Mouse (Mus musculus) intestine, embryonic 15.5 days (tissue): ENCODE measurements around the gene Bptf. TPM values are rescaled to one million over a fixed set of nuclear protein-coding genes. Genes with fewer than 3 reads are reported as not detected.
"Not testable (repeated sequence)": the region's sequence is repeated elsewhere in the genome, so short reads cannot be mapped to it uniquely, and the experiment has no call there.

Experiments used
- ATAC-seq: fragments of 200-750 bp; cut with Nextera tagmentation; 2 replicates; pipeline ENCODE4 v1.8.0; 2017; ENCODE audit warnings: moderate TSS enrichment, moderate library complexity
- H3K27ac ChIP-seq: fragments of 300-500 bp; sonication (generic); 2 replicates; pipeline ENCODE4 v1.5.1; 2015; ENCODE audit warnings: mild to moderate bottlenecking, inconsistent platforms
- H3K27me3 ChIP-seq: fragments of 300-500 bp; sonication (generic); replicated peaks from 2 replicates; pipeline ENCODE4 v1.6.1; 2015; ENCODE audit warnings: inconsistent platforms
- H3K36me3 ChIP-seq: fragments of 300-500 bp; sonication (generic); 2 replicates; pipeline ENCODE4 v1.6.1; 2015; ENCODE audit warnings: inconsistent platforms
- H3K4me1 ChIP-seq: fragments of 300-500 bp; sonication (generic); replicated peaks from 2 replicates; pipeline ENCODE4 v1.6.1; 2015; ENCODE audit warnings: inconsistent platforms
- H3K4me2 ChIP-seq: fragments of 300-500 bp; sonication (generic); replicated peaks from 2 replicates; pipeline ENCODE4 v1.6.1; 2015; ENCODE audit warnings: mild to moderate bottlenecking, inconsistent platforms
- H3K4me3 ChIP-seq: fragments of 300-500 bp; sonication (generic); replicated peaks from 2 replicates; pipeline ENCODE4 v1.5.1; 2015; ENCODE audit warnings: inconsistent platforms
- H3K9ac ChIP-seq: fragments of 300-500 bp; sonication (generic); 2 replicates; pipeline ENCODE4 v1.6.1; 2015; ENCODE audit warnings: inconsistent platforms
- H3K9me3 ChIP-seq: fragments of 300-500 bp; sonication (generic); 2 replicates; pipeline ENCODE4 v1.6.1; 2016; ENCODE audit warnings: inconsistent platforms
- WGBS: fragments of 180-500 bp; shearing (Covaris S2); methylation state at CpG from one replicate; pipeline ENCODE4 v1.1.7; 2015; 5-methylcytosine and 5-hydroxymethylcytosine counted together
- polyA plus RNA-seq: library from polyadenylated mRNA; unstranded; fragments of >200 nt; fragmentation: Nextera tagmentation; extraction: Ambion mirVana; gene quantifications from 2 replicates; pipeline ENCODE4 v1.2.1, GENCODE M21; 2015

Bptf gene
- polyA plus RNA-seq, 1 experiment from 2014 or later: 21.6 TPM

DNA sequence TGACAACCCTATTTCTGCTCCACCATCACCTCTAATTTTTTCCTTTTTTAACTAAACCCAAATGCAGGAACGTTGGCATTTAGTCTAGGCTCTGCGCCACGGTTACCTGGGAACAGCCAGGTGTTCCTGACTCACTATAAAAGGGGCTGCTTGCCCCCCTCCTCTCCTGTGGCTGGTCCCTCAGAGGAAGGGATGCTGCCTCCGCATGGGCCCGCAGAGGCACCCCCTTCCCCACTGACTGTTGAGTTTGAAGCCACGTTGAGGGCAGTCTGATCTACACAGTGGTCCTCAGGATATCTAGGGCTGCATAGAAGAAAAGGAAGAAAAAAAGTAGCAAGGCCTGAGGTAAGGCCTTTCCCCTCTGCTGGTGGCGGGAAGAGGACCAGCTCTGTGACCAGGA, 120.8 kb downstream of the Bptf start:
- WGBS: 69% methylated on average over 7 of the region's 7 CpGs
- Histone ChIP-seq H3K9ac (no peak overlapping the region), H3K4me2 (peak overlapping the region; percentile 52; the same call in 1 of the 2 replicates), H3K27me3 (no peaks in the 10 kb centered on the region), H3K9me3 (no peaks in the 10 kb centered on the region), H3K36me3 (no peaks in the 10 kb centered on the region), H3K4me3 (no peak overlapping the region), H3K27ac (peak overlapping the region; percentile 94; the same call in 1 of the 2 replicates), H3K4me1 (peaks cover 8% of the 10 kb centered on the region)
- no peak for ATAC-seq

DNA sequence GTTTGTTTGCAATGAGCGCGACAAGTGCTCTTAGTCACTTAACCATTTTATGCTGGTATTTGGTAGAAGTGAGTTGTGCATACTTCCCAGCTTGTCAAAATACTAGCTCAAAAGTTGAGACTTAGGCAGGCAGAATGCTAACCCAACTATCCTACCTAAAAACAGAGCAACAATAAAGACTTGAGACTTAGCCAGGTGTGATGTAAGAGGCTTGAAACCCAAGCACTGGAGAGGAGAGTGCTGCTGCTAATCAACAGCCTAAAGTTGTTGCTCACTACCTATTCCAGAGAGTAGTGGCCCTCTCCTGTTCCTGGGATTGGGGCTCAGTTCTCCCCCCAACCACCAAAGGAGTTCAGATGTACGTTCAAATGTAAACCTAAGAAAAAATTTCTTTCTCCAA, 121.5 kb downstream of the Bptf start:
- H3K4me3 ChIP-seq: no peak overlapping the region

DNA sequence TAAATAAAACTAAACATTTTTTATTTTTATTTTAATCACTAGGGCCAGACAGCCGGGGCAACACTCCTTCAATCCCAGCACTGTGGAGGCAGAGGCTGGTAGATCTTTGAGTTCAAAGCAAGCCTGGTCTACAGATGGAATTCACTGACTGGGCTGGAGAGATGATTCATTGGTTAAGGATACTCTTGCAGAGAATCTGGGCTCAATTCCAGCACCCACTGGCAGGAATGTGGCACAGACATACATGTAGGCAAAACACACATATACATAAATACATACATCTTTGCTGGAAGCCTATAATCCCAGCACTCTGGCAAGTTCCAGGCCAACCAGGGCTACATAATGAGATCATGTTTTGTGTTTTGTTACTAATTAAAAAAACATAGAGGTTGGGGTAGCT, 126.4 kb downstream of the Bptf start:
- H3K36me3 ChIP-seq: no peaks in the 10 kb centered on the region
- no peaks in the 10 kb centered on the region for H3K27me3 ChIP-seq
- H3K27ac ChIP-seq: no peak overlapping the region
- H3K4me3 ChIP-seq: no peak overlapping the region
- no peak overlapping the region for H3K9ac ChIP-seq
- WGBS: 86% methylated on average over 1 of the region's 1 CpGs
- no peak for ATAC-seq
- no peak overlapping the region for H3K4me2 ChIP-seq
- H3K4me1 ChIP-seq: no peaks in the 10 kb centered on the region
- no peaks in the 10 kb centered on the region for H3K9me3 ChIP-seq

More for the DNA sequence above, 121.5 kb downstream of the Bptf start:
- Histone ChIP-seq H3K27me3 (no peaks in the 10 kb centered on the region), H3K4me1 (peaks cover 8% of the 10 kb centered on the region), H3K9ac (no peak overlapping the region), H3K36me3 (no peaks in the 10 kb centered on the region), H3K9me3 (no peaks in the 10 kb centered on the region), H3K4me2 (no peak overlapping the region), H3K27ac (no peak overlapping the region)
- ATAC-seq: no peak
- WGBS: 80% methylated on average over 3 of the region's 3 CpGs

- Histone ChIP-seq H3K4me2 (no peak overlapping the region), H3K9ac (no peak overlapping the region), H3K4me3 (no peak overlapping the region), H3K9me3 (no peaks in the 10 kb centered on the region), H3K36me3 (no peaks in the 10 kb centered on the region), H3K27me3 (no peaks in the 10 kb centered on the region), H3K27ac (no peak overlapping the region), H3K4me1 (no peaks in the 10 kb centered on the region)
- no peak for ATAC-seq
- WGBS: 47% methylated on average over 8 of the region's 8 CpGs
Observed at GRCm38 (mm10) chr11:107001760-107002675, 129.9 kb downstream of the Bptf start.

DNA sequence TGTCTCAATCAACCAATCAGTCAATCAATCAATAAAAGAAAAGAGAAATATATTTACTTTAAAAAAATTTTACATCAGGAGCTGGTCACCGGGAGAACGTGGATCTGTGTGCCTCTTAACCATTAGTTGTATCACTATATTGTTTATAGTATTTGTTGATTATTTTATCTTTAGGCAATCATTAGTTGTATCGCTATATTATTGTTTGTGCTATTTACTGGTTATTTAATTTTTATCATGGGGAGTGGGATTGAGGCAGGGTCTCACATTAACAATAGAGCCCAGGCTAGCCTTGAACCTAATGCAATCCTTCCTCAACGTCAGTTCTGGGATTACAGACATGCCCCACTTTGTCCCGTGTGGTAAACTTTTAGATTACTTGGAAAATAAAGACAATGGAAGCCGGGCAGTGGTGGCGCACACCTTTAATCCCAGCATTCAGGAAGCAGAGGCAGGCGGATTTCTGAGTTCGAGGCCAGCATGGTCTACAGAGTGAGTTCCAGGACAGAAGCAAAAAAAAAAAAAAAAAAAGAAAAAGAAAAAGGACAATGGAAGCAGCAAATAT, 131.9 kb downstream of the Bptf start:
- Histone ChIP-seq H3K27me3 (no peaks in the 10 kb centered on the region), H3K4me3 (peak overlapping the region; percentile 15), H3K4me1 (0 out of 2 replicates have a peak, but pooled peaks cover 2% of the 10 kb centered on the region), H3K27ac (peak overlapping the region; percentile 19), H3K9ac (peak overlapping the region; percentile 8; the same call in 1 of the 2 replicates), H3K9me3 (no peaks in the 10 kb centered on the region), H3K36me3 (no peaks in the 10 kb centered on the region), H3K4me2 (peak overlapping the region; percentile 48)
- ATAC-seq: no peak
- WGBS: 74% methylated on average over 9 of the region's 9 CpGs

DNA sequence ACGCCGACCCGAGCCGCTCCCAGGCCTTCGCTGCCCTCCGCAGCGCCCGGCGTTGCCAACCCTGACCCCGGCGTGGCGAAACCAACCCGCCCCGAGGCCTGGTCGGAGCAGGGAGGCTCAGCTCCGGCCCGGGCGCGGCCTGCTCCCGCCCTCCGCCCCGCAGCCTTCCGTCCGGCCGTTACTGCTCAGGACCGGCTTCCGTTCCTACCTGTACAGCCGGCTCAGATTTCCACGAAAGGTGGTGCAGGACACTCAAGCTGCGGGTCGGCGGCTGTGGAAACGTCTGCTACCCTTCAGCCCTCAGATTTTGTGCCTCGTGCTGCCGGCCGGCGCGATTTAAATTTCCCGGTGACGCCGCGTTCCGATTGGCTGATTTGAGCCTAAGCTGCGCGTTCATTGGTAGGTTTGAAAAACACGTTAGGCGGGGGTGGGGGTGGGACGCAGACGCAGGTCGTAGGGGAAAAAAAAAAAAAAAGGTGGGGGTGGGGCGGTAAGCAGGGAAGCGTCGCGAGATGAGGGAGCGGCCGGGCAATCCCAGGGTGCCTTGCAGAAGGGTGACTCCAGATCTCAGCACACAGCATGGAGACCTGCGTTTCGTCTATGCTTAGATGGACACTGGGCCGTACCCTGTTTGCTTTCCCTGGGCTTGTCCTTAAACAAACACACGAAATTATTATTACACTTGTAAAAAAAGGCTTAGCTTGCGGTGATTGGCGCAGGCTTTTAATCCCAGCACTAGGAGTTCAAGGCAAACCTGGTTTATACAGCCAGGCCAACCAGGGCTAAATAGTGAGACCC, 132.6 kb downstream of the Bptf start, which contains the start of gene Kpna2:
Gene Kpna2, minus strand, starts transcription at position 391 of the 798 bp plus-strand sequence.
- Histone ChIP-seq H3K9ac (peak within 1 kb of the TSS; percentile 91), H3K27ac (peak within 1 kb of the TSS; percentile 93), H3K4me3 (peak within 1 kb of the TSS; percentile 98), H3K27me3 (no peaks in the 10 kb centered on the region), H3K4me1 (0 out of 2 replicates have a peak, but pooled peaks cover 2% of the 10 kb centered on the region), H3K9me3 (no peaks in the 10 kb centered on the region), H3K4me2 (peak within 1 kb of the TSS; percentile 63), H3K36me3 (no peaks in the 10 kb centered on the region)
- ATAC-seq: peak; percentile 97
- under 1% methylated on average over 62 of the region's 62 CpGs for WGBS

DNA sequence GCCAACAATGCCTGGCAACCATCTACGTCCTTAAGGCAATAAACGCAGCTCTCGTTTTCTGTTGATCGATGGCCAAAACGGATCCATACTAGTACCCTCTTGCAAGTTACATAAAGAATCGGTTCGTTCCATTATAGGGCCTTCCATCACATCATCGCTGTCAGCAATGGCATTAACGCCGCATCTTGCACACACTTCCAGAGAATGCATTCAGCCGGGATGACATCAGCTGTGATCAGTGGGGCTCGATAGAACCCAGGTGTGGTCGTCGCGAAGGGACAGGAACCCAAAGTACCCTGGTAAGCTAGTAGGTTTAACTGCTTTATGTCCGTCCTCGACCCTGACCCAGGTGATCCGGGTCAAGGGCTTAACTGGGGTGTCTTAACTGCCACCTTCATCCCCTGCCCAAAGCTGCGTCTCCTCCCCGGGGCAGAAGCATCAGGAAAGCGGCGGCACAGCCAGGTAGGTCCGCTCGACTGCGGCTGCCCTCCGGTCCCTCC, 133.2 kb downstream of the Bptf start:
- H3K4me2 ChIP-seq: peak overlapping the region; percentile 63
- H3K4me1 ChIP-seq: 0 out of 2 replicates have a peak, but pooled peaks cover 2% of the 10 kb centered on the region
- no peaks in the 10 kb centered on the region for H3K9me3 ChIP-seq
- H3K4me3 ChIP-seq: peak overlapping the region; percentile 98
- ATAC-seq: no peak; the same call in 1 of the 2 replicates
- H3K27me3 ChIP-seq: no peaks in the 10 kb centered on the region
- under 1% methylated on average over 26 of the region's 26 CpGs for WGBS
- no peaks in the 10 kb centered on the region for H3K36me3 ChIP-seq
- peak overlapping the region; percentile 91 for H3K9ac ChIP-seq
- peak overlapping the region; percentile 93 for H3K27ac ChIP-seq

DNA sequence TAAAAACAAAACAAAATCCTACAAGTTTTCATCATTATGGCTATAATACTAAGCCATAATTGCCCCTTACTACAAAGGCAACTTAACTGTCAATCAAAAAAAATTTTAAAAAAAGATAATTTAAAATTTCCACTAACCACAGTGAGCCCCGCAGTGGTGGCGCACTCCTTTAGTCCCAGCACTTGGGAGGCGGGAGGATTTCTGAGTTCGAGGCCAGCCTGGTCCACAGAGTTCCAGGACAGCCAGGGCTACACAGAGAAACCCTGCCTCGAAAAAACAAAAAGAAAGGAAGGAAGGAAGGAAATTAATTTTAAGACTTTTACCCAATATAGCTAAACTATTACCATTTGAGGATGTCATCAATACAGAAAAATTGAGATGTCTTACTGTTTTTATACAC, 134.0 kb downstream of the Bptf start:
- no peaks in the 10 kb centered on the region for H3K9me3 ChIP-seq
- no peaks in the 10 kb centered on the region for H3K27me3 ChIP-seq
- 19% methylated on average over 5 of the region's 5 CpGs for WGBS
- H3K9ac ChIP-seq: peak overlapping the region; percentile 91; the same call in 1 of the 2 replicates
- peak overlapping the region; percentile 98 for H3K4me3 ChIP-seq
- H3K27ac ChIP-seq: no peak overlapping the region
- H3K4me1 ChIP-seq: 0 out of 2 replicates have a peak, but pooled peaks cover 2% of the 10 kb centered on the region
- ATAC-seq: no peak
- H3K4me2 ChIP-seq: peak overlapping the region; percentile 63
- no peaks in the 10 kb centered on the region for H3K36me3 ChIP-seq

DNA sequence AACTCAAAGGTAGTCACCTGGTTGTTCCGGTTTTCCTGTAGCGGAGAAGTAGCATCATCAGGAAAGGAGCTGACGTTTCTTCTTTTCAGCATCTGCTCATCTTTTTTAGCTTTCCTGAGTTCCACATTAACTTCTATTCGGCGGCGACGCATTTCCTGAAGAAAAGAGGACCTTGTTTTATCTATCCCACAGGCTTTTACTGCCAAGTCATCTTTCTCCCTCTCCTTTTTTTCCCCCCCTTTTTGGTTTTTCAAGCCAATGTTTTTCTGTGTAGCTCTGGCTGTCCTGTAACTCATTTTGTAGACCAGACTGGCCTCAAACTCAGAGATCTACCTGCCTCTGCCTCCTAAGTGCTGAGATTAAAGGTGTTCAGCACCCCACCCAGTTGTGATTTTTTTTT, 135.4 kb downstream of the Bptf start:
- H3K27me3 ChIP-seq, H3K9me3 ChIP-seq, ATAC-seq, H3K4me1 ChIP-seq, H3K4me3 ChIP-seq, H3K27ac ChIP-seq, H3K36me3 ChIP-seq, H3K9ac ChIP-seq: not testable (repeated sequence)
- peak overlapping the region; percentile 63 for H3K4me2 ChIP-seq
- WGBS: 93% methylated on average over 7 of the region's 7 CpGs

GRCm38 (mm10) chr11:106994246-106995085, 137.5 kb downstream of the Bptf start:
- Histone ChIP-seq H3K4me3 (no peak overlapping the region), H3K27me3 (no peaks in the 10 kb centered on the region), H3K36me3 (peaks cover 10% of the 10 kb centered on the region; the same call in 1 of the 2 replicates), H3K4me1 (0 out of 2 replicates have a peak, but pooled peaks cover 2% of the 10 kb centered on the region), H3K9me3 (no peaks in the 10 kb centered on the region), H3K9ac (no peak overlapping the region), H3K4me2 (no peak overlapping the region), H3K27ac (no peak overlapping the region)
- WGBS: 55% methylated on average over 3 of the region's 3 CpGs
- no peak for ATAC-seq

GRCm38 (mm10) chr11:106987384-106987783, 144.5 kb downstream of the Bptf start:
- no peak overlapping the region for H3K4me3 ChIP-seq
- peaks cover 23% of the 10 kb centered on the region for H3K36me3 ChIP-seq
- no peaks in the 10 kb centered on the region for H3K4me1 ChIP-seq
- no peak overlapping the region for H3K4me2 ChIP-seq
- no peaks in the 10 kb centered on the region for H3K27me3 ChIP-seq
- H3K9ac ChIP-seq: no peak overlapping the region
- no peak for ATAC-seq
- 82% methylated on average over 2 of the region's 2 CpGs for WGBS
- H3K27ac ChIP-seq: no peak overlapping the region
- no peaks in the 10 kb centered on the region for H3K9me3 ChIP-seq
